Comparison of ENCODE assay signal across 16 mouse cellular contexts in genomic region chr2:122656052-122656451, GRCm38 (mm10). TPM values are rescaled to one million over a fixed set of nuclear protein-coding genes. Genes with fewer than 3 reads are reported as not detected.
"Had no signal": no experiment of that assay in that cellular context is flagged by ENCODE, and none has a peak within 500 bp of the region (broad histone marks: within the 10 kb centered on the region; RNA-seq: fewer than 3 reads in every experiment).

No protein-coding gene starts in this region.

- H3K27me3 ChIP-seq: kidney, embryonic 15.5 days; limb, embryonic 15.5 days; liver, embryonic 12.5 days; lung, embryonic 15.5 days; midbrain, embryonic 13.5 days; neural tube, embryonic 13.5 days had no signal

- H3K4me1 ChIP-seq: kidney, embryonic 15.5 days; limb, embryonic 15.5 days; liver, embryonic 12.5 days; lung, embryonic 15.5 days; midbrain, embryonic 13.5 days; neural tube, embryonic 13.5 days had no signal

- ATAC-seq: liver, embryonic 12.5 days; midbrain, embryonic 13.5 days had no signal

- H3K4me2 ChIP-seq: kidney, embryonic 15.5 days; limb, embryonic 15.5 days; liver, embryonic 12.5 days; lung, embryonic 15.5 days; midbrain, embryonic 13.5 days; neural tube, embryonic 13.5 days had no signal

- H3K4me3 ChIP-seq: kidney, embryonic 15.5 days; limb, embryonic 15.5 days; liver, embryonic 12.5 days; lung, embryonic 15.5 days; midbrain, embryonic 13.5 days; neural tube, embryonic 13.5 days had no signal

- DNase-seq: kidney, postnatal 14 days; left cerebral cortex, postnatal 4 days; lung, postnatal 36 days; retina, postnatal 1 day; right cerebral cortex, postnatal 4 days; spleen, adult 18-20 months; thymus, postnatal 36 days had no signal

- H3K27ac ChIP-seq: kidney, embryonic 15.5 days; limb, embryonic 15.5 days; liver, embryonic 12.5 days; lung, embryonic 15.5 days; midbrain, embryonic 13.5 days; neural tube, embryonic 13.5 days had no signal

- H3K36me3 ChIP-seq: kidney, embryonic 15.5 days; limb, embryonic 15.5 days; liver, embryonic 12.5 days; lung, embryonic 15.5 days; midbrain, embryonic 13.5 days; neural tube, embryonic 13.5 days had no signal

- H3K9ac ChIP-seq: kidney, embryonic 15.5 days; limb, embryonic 15.5 days; liver, embryonic 12.5 days; lung, embryonic 15.5 days; midbrain, embryonic 13.5 days; neural tube, embryonic 13.5 days had no signal

- H3K9me3 ChIP-seq: kidney, embryonic 15.5 days; limb, embryonic 15.5 days; liver, embryonic 12.5 days; lung, embryonic 15.5 days; midbrain, embryonic 13.5 days; neural tube, embryonic 13.5 days had no signal

RNA-seq across cellular contexts. Expression of gene AA467197, which starts 19.3 kb away (rescaled TPM):
- total RNA-seq: layer of hippocampus, postnatal 14 days; left cerebral cortex, adult 18-20 months; left cerebral cortex, postnatal 4 days; monocyte, adult 5-6 weeks had no signal
- polyA plus RNA-seq: midbrain, embryonic 13.5 days; neural tube, embryonic 13.5 days had no signal
